Mouse (Mus musculus): Measurements from ENCODE around the gene Ctu2. TPM values are rescaled to one million over a fixed set of nuclear protein-coding genes. Genes with fewer than 3 reads are reported as not detected.
A peak's percentile ranks its signal among the peaks of the same experiment; 100 is the strongest.

The Ctu2 gene
- total and polyA plus RNA-seq, 2 experiments from 2014 or later = 52.6 to 99.5 TPM

DNA sequence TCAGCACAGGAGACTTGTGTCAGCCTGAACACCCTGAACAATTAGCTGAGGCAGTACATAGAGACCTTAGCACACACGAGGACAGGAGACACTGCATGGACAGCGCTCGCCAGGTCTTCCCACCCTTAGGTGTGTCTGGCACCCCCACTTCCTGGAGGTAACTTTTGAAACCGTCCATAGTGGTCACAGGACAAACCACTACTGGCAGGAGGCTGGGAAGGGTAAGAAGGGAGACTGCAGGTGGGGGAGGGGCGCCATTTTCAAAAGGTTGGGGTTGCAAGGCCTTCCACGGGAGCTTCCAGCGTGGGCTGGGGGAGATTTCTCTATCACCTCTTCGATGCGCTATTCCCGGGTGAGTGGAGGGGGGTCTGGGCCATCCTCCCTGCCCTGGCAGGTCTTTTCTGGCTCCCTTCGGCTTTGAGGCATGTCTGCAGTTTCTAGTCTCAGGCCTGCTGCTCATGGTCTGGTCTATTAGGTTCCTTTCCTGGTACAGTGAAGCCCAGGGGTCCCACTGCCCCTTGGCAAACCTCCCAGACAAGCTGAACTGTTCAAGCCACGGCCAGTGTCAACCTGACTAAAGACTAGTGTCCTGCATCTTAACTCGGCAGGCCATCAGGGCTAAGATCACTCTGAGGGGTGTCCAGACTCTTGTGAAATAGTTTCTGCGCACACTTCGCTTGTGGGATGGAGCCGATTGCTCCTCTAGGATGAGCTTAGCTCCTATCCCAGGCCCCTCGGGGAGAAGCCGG is 44.1 kb upstream of the Ctu2 start:
- no peaks in the 10 kb centered on the region for H3K4me1 ChIP-seq (ENCODE audit: insufficient read depth, low read length)
- WGBS = 45% methylated on average over 18 of the region's 18 CpGs
- no peaks in the 10 kb centered on the region for H3K9me3 ChIP-seq (ENCODE audit: low read length)
- TF ChIP-seq CTCF (IDR thresholded peaks at IDR 0.05) = no peak
- no peak overlapping the region for H3K27ac ChIP-seq (ENCODE audit: low read depth, low read length)
- DNase-seq (ENCODE audit: low spot score) = no peak
- no peak for ATAC-seq (ENCODE audit: low FRiP score)
- 0 out of 2 replicates have a peak overlapping the region, but pooled peaks have one; percentile 24 for H3K9ac ChIP-seq (replicated peaks; ENCODE audit: low read length, poor library complexity, severe bottlenecking)
- H3K4me2 ChIP-seq (ENCODE audit: low read depth, low read length, poor library complexity, severe bottlenecking) = peak overlapping the region; percentile 40
- peak overlapping the region; percentile 17; the same call in 1 of the 2 replicates for H3K4me3 ChIP-seq (ENCODE audit: low read depth, low read length)
- no peaks in the 10 kb centered on the region for H3K27me3 ChIP-seq (ENCODE audit: insufficient read depth, low read length)
- peaks cover 26% of the 10 kb centered on the region for H3K36me3 ChIP-seq (ENCODE audit: insufficient read depth, low read length)

DNA sequence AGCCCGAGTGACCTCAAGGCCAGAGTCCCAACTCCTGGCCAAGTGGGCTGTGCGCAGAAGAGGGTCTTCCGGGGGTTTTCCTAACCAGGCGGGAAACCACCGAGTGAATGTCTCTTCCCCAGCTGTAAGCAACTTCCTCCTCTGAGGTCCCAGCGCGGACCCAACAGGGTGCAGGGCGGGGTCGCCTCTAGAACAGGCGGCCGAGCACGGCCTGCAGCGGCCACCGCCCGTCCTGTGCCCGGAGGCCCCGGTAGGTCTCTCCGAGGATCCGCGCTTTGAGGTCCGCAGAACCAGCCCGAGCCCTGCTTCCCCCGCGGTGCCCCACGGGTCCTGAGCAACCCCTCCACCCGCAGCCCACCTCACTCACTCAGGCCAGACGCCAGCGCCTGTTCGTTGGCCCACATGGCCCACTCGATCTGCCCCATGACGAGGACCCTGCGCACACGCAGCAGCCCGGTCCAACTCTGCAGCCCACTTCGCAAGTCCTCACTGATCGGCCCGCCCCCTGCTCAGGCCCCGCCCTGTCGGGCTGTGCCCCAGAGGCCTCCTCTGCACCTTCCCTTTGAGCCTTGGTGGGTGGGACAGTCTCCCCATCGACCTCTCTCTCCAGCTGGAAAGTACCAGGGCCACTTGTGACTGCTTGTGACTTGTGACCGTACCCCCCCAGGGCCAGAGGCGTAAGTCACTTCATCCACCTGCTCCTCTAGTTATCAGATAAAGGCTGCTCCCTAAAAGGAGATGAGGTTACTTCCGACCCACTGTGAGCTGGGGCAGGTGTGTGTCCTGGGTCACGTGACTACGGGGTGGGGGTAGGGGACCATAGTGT is 43.3 kb upstream of the Ctu2 start, which contains the start of gene Cyba:
Gene Cyba, minus strand, starts transcription at position 488 of the 826 bp plus-strand sequence.
- no peak for TF ChIP-seq CTCF (IDR thresholded peaks at IDR 0.05)
- peaks cover 33% of the 10 kb centered on the region for H3K36me3 ChIP-seq (ENCODE audit: insufficient read depth, low read length)
- H3K27ac ChIP-seq (ENCODE audit: low read depth, low read length) = no peak within 1 kb of the TSS
- H3K4me3 ChIP-seq (ENCODE audit: low read depth, low read length) = peak within 1 kb of the TSS; percentile 17; the same call in 1 of the 2 replicates
- 8% methylated on average over 41 of the region's 45 CpGs for WGBS
- 0 out of 2 replicates have a peak within 1 kb of the TSS, but pooled peaks have one; percentile 24 for H3K9ac ChIP-seq (replicated peaks; ENCODE audit: low read length, poor library complexity, severe bottlenecking)
- ATAC-seq (ENCODE audit: low FRiP score) (peak; percentile 61; the same call in 1 of the 2 replicates), DNase-seq (ENCODE audit: low spot score) (peak; percentile 17)
- peak within 1 kb of the TSS; percentile 40 for H3K4me2 ChIP-seq (ENCODE audit: low read depth, low read length, poor library complexity, severe bottlenecking)
- H3K4me1 ChIP-seq (ENCODE audit: insufficient read depth, low read length) = no peaks in the 10 kb centered on the region
- H3K27me3 ChIP-seq (ENCODE audit: insufficient read depth, low read length) = no peaks in the 10 kb centered on the region
- H3K9me3 ChIP-seq (ENCODE audit: low read length) = no peaks in the 10 kb centered on the region

DNA sequence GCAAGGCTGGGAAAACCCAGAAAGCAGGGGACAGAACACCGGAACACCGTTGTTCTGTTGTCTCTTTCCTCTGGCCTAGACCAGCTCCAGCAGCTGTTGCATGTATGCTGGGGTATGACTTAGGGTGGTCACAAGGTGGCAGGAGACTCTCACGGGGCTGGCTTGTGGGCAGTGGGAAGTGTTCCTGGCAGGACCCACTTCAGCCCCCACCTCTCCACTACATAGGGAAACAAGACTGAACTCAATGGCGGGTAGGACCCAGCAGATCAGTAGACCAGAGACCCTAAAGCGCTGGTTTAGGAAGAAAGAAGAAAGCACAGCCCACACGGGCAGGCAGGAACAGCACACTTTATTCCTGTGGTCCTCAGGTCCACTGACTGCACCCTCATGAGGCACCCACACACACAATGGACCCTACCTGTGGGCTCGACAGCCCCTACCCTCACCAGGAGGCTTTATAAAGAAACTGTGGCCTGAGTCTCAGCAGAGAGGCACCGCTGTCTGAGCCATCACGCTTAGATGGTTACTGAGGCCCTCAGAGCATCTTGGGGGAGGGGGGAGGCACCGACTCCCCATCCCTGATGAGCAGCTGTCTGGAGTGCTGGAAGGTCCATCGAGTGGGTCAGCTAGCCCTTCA is 42.6 kb upstream of the Ctu2 start:
- H3K4me2 ChIP-seq (ENCODE audit: low read depth, low read length, poor library complexity, severe bottlenecking) = no peak overlapping the region
- no peaks in the 10 kb centered on the region for H3K9me3 ChIP-seq (ENCODE audit: low read length)
- peak; percentile 42 for TF ChIP-seq CTCF (IDR thresholded peaks at IDR 0.05)
- H3K4me3 ChIP-seq (ENCODE audit: low read depth, low read length) = no peak overlapping the region
- peaks cover 39% of the 10 kb centered on the region for H3K36me3 ChIP-seq (ENCODE audit: insufficient read depth, low read length)
- H3K4me1 ChIP-seq (ENCODE audit: insufficient read depth, low read length) = no peaks in the 10 kb centered on the region
- ATAC-seq (ENCODE audit: low FRiP score) (peak; percentile 11; the same call in 1 of the 2 replicates), DNase-seq (ENCODE audit: low spot score) (no peak)
- H3K27me3 ChIP-seq (ENCODE audit: insufficient read depth, low read length) = no peaks in the 10 kb centered on the region
- no peak overlapping the region for H3K9ac ChIP-seq (replicated peaks; ENCODE audit: low read length, poor library complexity, severe bottlenecking)
- WGBS = 71% methylated on average over 11 of the region's 11 CpGs
- no peak overlapping the region for H3K27ac ChIP-seq (ENCODE audit: low read depth, low read length)

DNA sequence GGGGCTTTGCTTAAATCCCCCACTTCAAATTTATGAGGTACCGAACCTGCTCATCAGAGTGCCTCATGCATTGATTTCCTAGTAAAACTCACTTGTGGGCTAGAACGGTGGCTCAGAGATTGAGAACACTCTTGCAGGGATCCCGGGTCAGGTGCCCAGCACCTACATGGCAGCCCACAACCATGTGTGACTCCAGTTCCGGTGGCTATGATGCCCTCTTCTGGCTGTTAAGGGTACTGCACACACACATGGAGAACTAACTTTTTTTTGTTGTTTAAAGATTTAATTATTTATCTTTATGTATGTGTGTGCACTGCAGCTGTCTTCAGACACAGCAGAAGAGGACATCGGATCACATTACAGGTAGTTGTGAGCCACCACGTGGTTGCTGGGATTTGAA is 40.6 kb upstream of the Ctu2 start:
- H3K27me3 ChIP-seq (ENCODE audit: insufficient read depth, low read length) = no peaks in the 10 kb centered on the region
- WGBS = 93% methylated on average over 6 of the region's 6 CpGs
- H3K27ac ChIP-seq (ENCODE audit: low read depth, low read length) = no peak overlapping the region
- H3K9me3 ChIP-seq (ENCODE audit: low read length) = no peaks in the 10 kb centered on the region
- no peak overlapping the region for H3K4me2 ChIP-seq (ENCODE audit: low read depth, low read length, poor library complexity, severe bottlenecking)
- H3K4me3 ChIP-seq (ENCODE audit: low read depth, low read length) = no peak overlapping the region
- TF ChIP-seq CTCF (IDR thresholded peaks at IDR 0.05) = peak; percentile 64
- no peak overlapping the region for H3K9ac ChIP-seq (replicated peaks; ENCODE audit: low read length, poor library complexity, severe bottlenecking)
- H3K4me1 ChIP-seq (ENCODE audit: insufficient read depth, low read length) = no peaks in the 10 kb centered on the region
- H3K36me3 ChIP-seq (ENCODE audit: insufficient read depth, low read length) = peaks cover 48% of the 10 kb centered on the region
- DNase-seq (ENCODE audit: low spot score) = no peak
- no peak for ATAC-seq (ENCODE audit: low FRiP score)

DNA sequence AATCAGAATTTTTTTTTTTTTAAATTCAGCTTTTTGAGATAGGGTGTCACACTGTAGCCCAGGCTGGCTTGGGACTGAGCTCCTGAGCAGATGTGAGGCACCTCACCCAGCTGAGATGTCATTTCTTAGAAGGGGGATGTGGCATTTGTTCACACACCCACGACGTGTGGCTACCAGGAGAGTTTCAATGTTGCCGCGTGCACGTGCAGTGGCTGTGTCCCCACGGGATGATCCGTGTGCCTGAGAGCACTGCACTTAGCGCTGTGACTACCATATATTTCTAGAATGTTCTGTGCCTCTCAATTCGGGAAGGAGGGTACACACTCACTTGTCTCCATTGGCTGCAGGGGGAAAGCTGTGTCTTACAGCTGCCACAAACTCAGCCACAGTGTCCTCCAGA is 39.8 kb upstream of the Ctu2 start:
- Histone ChIP-seq H3K36me3 (ENCODE audit: insufficient read depth, low read length) (peaks cover 48% of the 10 kb centered on the region), H3K9ac (replicated peaks; ENCODE audit: low read length, poor library complexity, severe bottlenecking) (no peak overlapping the region)
- ATAC-seq (ENCODE audit: low FRiP score) = no peak

More for the DNA sequence above, 39.8 kb upstream of the Ctu2 start:
- Histone ChIP-seq H3K27ac (ENCODE audit: low read depth, low read length) (no peak overlapping the region), H3K4me3 (ENCODE audit: low read depth, low read length) (no peak overlapping the region), H3K27me3 (ENCODE audit: insufficient read depth, low read length) (no peaks in the 10 kb centered on the region), H3K4me2 (ENCODE audit: low read depth, low read length, poor library complexity, severe bottlenecking) (no peak overlapping the region), H3K9me3 (ENCODE audit: low read length) (no peaks in the 10 kb centered on the region), H3K4me1 (ENCODE audit: insufficient read depth, low read length) (no peaks in the 10 kb centered on the region)
- 97% methylated on average over 9 of the region's 9 CpGs for WGBS
- DNase-seq (ENCODE audit: low spot score) = no peak
- TF ChIP-seq CTCF (IDR thresholded peaks at IDR 0.05) = no peak
